Mouse (Mus musculus): ENCODE results near the gene Tshz2.
"Not testable (repeated sequence)": the region's sequence is repeated elsewhere in the genome, so short reads cannot be mapped to it uniquely, and the experiment has no call there.

DNA sequence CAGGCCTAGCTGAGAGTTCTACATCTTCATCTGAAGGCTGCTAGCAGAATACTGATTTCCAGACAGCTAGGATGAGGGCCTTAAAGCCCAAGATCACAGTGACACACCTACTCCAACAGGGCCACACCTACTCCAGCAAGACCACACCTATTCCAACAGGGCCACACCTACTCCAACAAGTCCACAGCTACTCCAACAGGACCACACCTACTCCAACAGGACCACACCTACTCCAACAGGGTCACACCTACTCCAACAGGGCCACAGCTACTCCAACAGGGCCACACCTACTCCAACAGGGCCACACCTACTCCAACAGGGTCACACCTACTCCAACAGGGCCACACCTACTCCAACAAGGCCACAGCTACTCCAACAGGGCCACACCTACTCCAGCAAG lies 224.2 kb downstream of the Tshz2 start:
- TF ChIP-seq CTCF (IDR thresholded peaks at IDR 0.05; ENCODE audit: borderline replicate concordance, extremely low read depth, insufficient read depth, insufficient read length); POLR2A (IDR thresholded peaks at IDR 0.05; ENCODE audit: borderline replicate concordance, extremely low read depth, insufficient read depth, insufficient read length, poor library complexity, severe bottlenecking): not testable (repeated sequence)
